Mouse (Mus musculus): ENCODE data around the gene Safb2. TPM values are rescaled to one million over a fixed set of nuclear protein-coding genes. Genes with fewer than 3 reads are reported as not detected.
A peak's percentile ranks its signal among the peaks of the same experiment; 100 is the strongest.

The Safb2 gene
- total RNA-seq, 2 experiments from 2014 or later: 122 to 141 TPM

- DNase-seq (ENCODE audit: low spot score in 2 of 2): peak; percentile 94 to 96
These were observed 25.2 kb upstream of the Safb2 start, which contains the start of gene 2410015M20Rik for GRCm38 (mm10) chr17:56609452-56610171. Gene 2410015M20Rik (minus strand): TSS chr17:56609771.

GRCm38 (mm10) chr17:56608699-56609098 is 24.3 kb upstream of the Safb2 start:
- no peak for DNase-seq (ENCODE audit: low spot score in 2 of 2)

- DNase-seq (ENCODE audit: low spot score in 2 of 2): no peak
These were observed 23.2 kb upstream of the Safb2 start for GRCm38 (mm10) chr17:56607521-56608062.

GRCm38 (mm10) chr17:56605431-56605830 is 21.0 kb upstream of the Safb2 start:
- DNase-seq (ENCODE audit: low spot score in 2 of 2): no peak

- DNase-seq (ENCODE audit: low spot score in 2 of 2): no peak
These were observed 20.0 kb upstream of the Safb2 start for GRCm38 (mm10) chr17:56604422-56604821.

GRCm38 (mm10) chr17:56604070-56604380 is 19.6 kb upstream of the Safb2 start:
- DNase-seq (ENCODE audit: low spot score in 2 of 2): no peak

- no peak for DNase-seq (ENCODE audit: low spot score in 2 of 2)
These were observed 19.0 kb upstream of the Safb2 start for GRCm38 (mm10) chr17:56603186-56604069.

- DNase-seq (ENCODE audit: low spot score in 2 of 2): no peak
These were observed 9.3 kb upstream of the Safb2 start for GRCm38 (mm10) chr17:56593527-56594271.

GRCm38 (mm10) chr17:56592553-56592952 is 8.2 kb upstream of the Safb2 start:
- no peak for DNase-seq (ENCODE audit: low spot score in 2 of 2)

GRCm38 (mm10) chr17:56588921-56589320 is 4.5 kb upstream of the Safb2 start:
- no peak for DNase-seq (ENCODE audit: low spot score in 2 of 2)

GRCm38 (mm10) chr17:56587773-56588172 is 3.4 kb upstream of the Safb2 start:
- DNase-seq (ENCODE audit: low spot score in 2 of 2): no peak

- DNase-seq (ENCODE audit: low spot score in 2 of 2): peak; percentile 61 to 69
These were observed 911 bp upstream of the Safb2 start for GRCm38 (mm10) chr17:56585171-56585821.

GRCm38 (mm10) chr17:56583611-56584256 is 651 bp downstream of the Safb2 start:
- DNase-seq (ENCODE audit: low spot score in 2 of 2): peak; percentile 46 to 56

- no peak for DNase-seq (ENCODE audit: low spot score in 2 of 2)
These were observed 1.3 kb downstream of the Safb2 start for GRCm38 (mm10) chr17:56583071-56583470.

GRCm38 (mm10) chr17:56572939-56573338 is 11.4 kb downstream of the Safb2 start:
- no peak for DNase-seq (ENCODE audit: low spot score in 2 of 2)

GRCm38 (mm10) chr17:56572154-56572553 is 12.2 kb downstream of the Safb2 start:
- DNase-seq (ENCODE audit: low spot score in 2 of 2): no peak

- DNase-seq (ENCODE audit: low spot score in 2 of 2): no peak
These were observed 14.1 kb downstream of the Safb2 start for GRCm38 (mm10) chr17:56570287-56570686.

- no peak for DNase-seq (ENCODE audit: low spot score in 2 of 2)
These were observed 17.0 kb downstream of the Safb2 start for GRCm38 (mm10) chr17:56567370-56567769.

GRCm38 (mm10) chr17:56566918-56567317 is 17.5 kb downstream of the Safb2 start:
- no peak for DNase-seq (ENCODE audit: low spot score in 2 of 2)

- DNase-seq (ENCODE audit: low spot score in 2 of 2): no peak
These were observed 18.1 kb downstream of the Safb2 start for GRCm38 (mm10) chr17:56566293-56566692.
